Mouse (Mus musculus) hindbrain, embryonic 13.5 days (tissue): ENCODE measurements around the gene Cyb5d1. TPM values are rescaled to one million over a fixed set of nuclear protein-coding genes. Genes with fewer than 3 reads are reported as not detected.
"Not testable (repeated sequence)": the region's sequence is repeated elsewhere in the genome, so short reads cannot be mapped to it uniquely, and the experiment has no call there.

Experiments
- ATAC-seq: fragments of 200-750 bp; cut with Nextera tagmentation; 2 replicates; pipeline ENCODE4 v1.8.0; 2017; ENCODE audit warnings: moderate TSS enrichment; ENCODE audit not compliant: low FRiP score
- H3K27ac ChIP-seq: fragments of 300-500 bp; sonication (generic); 2 replicates; pipeline ENCODE4 v1.5.1; 2015; ENCODE audit warnings: inconsistent platforms, mild to moderate bottlenecking, moderate library complexity
- H3K27me3 ChIP-seq: fragments of 300-500 bp; sonication (generic); 2 replicates; pipeline ENCODE4 v1.6.1; 2015; ENCODE audit warnings: mild to moderate bottlenecking, inconsistent platforms
- H3K36me3 ChIP-seq: fragments of 300-500 bp; sonication (generic); 2 replicates; pipeline ENCODE4 v1.6.1; 2015; ENCODE audit warnings: mild to moderate bottlenecking, inconsistent platforms
- H3K4me1 ChIP-seq: fragments of 300-500 bp; sonication (generic); replicated peaks from 2 replicates; pipeline ENCODE4 v1.6.1; 2015; ENCODE audit warnings: inconsistent platforms
- H3K4me2 ChIP-seq: fragments of 300-500 bp; sonication (generic); 2 replicates; pipeline ENCODE4 v1.6.1; 2015; ENCODE audit warnings: inconsistent platforms, mild to moderate bottlenecking, moderate library complexity
- H3K4me3 ChIP-seq: fragments of 300-500 bp; sonication (generic); 2 replicates; pipeline ENCODE4 v1.5.1; 2015; ENCODE audit warnings: mild to moderate bottlenecking, inconsistent platforms
- H3K9ac ChIP-seq: fragments of 300-500 bp; sonication (generic); 2 replicates; pipeline ENCODE4 v1.6.1; 2015; ENCODE audit warnings: mild to moderate bottlenecking, inconsistent platforms
- H3K9me3 ChIP-seq: fragments of 300-500 bp; sonication (generic); 2 replicates; pipeline ENCODE4 v1.6.1; 2016; ENCODE audit warnings: inconsistent platforms
- WGBS: fragments of 180-500 bp; shearing (Covaris S2); methylation state at CpG from one replicate; pipeline ENCODE4 v1.1.7; 2015; 5-methylcytosine and 5-hydroxymethylcytosine counted together
- polyA plus RNA-seq: library from polyadenylated mRNA; unstranded; fragments of >200 nt; fragmentation: Nextera tagmentation; extraction: Ambion mirVana; gene quantifications from 2 replicates; pipeline ENCODE4 v1.2.1, GENCODE M21; 2015

Gene Cyb5d1
- polyA plus RNA-seq, 1 experiment from 2014 or later, result 35.5 TPM

DNA sequence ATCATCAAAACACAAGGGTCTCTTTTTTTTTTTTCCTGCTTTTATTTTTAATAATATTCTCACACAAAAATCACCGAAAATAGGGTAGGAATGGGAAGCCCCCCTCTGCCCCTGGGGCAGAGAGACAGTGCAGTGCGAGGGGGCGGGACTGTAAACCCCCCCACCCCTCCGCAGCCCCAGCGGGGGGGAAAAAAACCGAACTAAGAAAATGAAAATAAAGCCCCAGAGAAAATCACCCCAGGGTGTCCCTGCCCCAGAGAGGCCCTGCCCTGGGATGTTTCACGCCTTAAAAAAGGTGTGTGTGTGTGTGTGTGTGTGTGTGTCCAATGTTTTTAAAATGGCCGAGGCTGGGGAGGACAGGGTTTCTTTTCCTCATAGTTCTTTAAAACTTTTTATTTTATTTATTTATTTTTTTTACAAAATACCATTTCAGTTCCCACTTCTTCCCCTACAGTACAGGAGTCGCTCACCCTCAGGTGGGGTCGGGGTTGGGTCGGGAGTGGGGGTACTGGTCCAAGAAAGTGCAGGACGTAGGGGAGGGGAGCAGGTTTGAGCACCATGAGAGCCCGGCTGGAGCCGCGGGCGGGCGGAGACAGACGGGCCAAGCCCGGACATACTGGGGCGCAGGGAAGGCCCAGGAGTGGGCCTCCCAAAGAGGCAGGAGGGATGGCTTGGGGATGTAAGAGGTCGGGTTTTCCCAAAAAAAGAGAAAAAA, 3.2 kb upstream of the Cyb5d1 start:
- no peak overlapping the region for H3K4me3 ChIP-seq
- peak overlapping the region; percentile 67; the same call in 1 of the 2 replicates for H3K27ac ChIP-seq
- no peaks in the 10 kb centered on the region for H3K9me3 ChIP-seq
- H3K27me3 ChIP-seq, result peaks cover 27% of the 10 kb centered on the region
- ATAC-seq, result no peak
- H3K4me2 ChIP-seq, result peak overlapping the region; percentile 80
- peaks cover 59% of the 10 kb centered on the region for H3K36me3 ChIP-seq
- 0 out of 2 replicates have a peak overlapping the region, but pooled peaks have one; percentile 87 for H3K9ac ChIP-seq
- WGBS, result 18% methylated on average over 21 of the region's 21 CpGs
- peaks cover 42% of the 10 kb centered on the region for H3K4me1 ChIP-seq

- H3K27ac ChIP-seq, result peak within 1 kb of the TSS; percentile 98
Observed at GRCm38 (mm10) chr11:69398059-69398458, 2.6 kb upstream of the Cyb5d1 start, which contains the start of gene Tmem88. TSS of gene Tmem88 (minus strand) at chr11:69398234.

DNA sequence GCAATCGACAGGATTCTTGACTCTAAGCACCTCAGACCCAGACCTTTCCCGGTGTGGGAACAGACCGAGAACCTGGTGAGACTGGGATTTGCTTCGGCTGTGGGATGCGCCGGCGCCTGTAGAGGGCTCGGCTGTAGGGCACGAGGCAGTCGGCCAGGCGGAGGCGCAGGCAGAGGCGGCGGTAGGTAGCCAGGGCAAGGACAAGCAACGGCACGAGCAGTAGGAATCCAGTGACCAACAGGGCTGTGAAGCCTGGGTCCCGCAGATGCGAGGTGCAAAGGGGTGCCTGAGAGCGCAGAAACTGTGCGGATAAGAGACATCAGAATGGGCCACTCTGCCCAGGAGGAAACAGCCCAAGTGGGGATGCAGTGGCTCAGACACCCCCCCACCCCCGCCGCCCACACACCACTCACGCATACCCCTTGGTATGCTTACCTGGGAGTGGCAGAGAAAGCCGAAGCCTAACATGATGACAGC, 2.2 kb upstream of the Cyb5d1 start:
- peak overlapping the region; percentile 87 for H3K9ac ChIP-seq
- WGBS, result 12% methylated on average over 24 of the region's 24 CpGs
- H3K4me3 ChIP-seq, result peak overlapping the region; percentile 66
- H3K36me3 ChIP-seq, result peaks cover 48% of the 10 kb centered on the region
- H3K4me2 ChIP-seq, result peak overlapping the region; percentile 80
- H3K4me1 ChIP-seq, result peaks cover 42% of the 10 kb centered on the region
- H3K27me3 ChIP-seq, result peaks cover 27% of the 10 kb centered on the region
- peak overlapping the region; percentile 67 for H3K27ac ChIP-seq
- no peak for ATAC-seq
- no peaks in the 10 kb centered on the region for H3K9me3 ChIP-seq

More at GRCm38 (mm10) chr11:69398059-69398458, 2.6 kb upstream of the Cyb5d1 start, which contains the start of gene Tmem88:
- Histone ChIP-seq H3K9ac (peak within 1 kb of the TSS; percentile 87), H3K36me3 (peaks cover 53% of the 10 kb centered on the region), H3K27me3 (peaks cover 27% of the 10 kb centered on the region), H3K4me1 (peaks cover 42% of the 10 kb centered on the region), H3K4me3 (peak within 1 kb of the TSS; percentile 66), H3K9me3 (no peaks in the 10 kb centered on the region), H3K4me2 (peak within 1 kb of the TSS; percentile 80)
- ATAC-seq, result no peak
- 5% methylated on average over 16 of the region's 16 CpGs for WGBS

DNA sequence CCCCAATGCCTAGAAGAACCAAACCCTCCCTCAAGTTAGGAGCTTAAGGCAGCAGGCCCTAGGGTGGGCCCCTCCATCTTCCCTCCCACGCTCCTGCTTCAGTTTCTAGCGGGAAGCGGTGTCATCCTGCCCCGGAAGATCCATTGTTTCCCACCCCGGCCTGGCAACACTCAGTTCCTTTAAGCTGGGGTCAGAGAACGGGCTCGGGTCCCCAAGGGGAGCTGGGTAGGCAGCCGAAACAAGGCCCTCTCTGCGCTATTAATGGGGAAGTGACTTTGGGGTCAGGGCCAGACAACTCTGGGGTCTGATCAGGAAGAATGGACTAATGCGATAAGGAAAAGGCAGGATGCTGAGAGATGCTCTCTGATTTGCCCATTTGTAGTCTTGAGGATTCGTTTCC, 1.3 kb upstream of the Cyb5d1 start:
- WGBS, result 22% methylated on average over 11 of the region's 11 CpGs
- Histone ChIP-seq H3K27ac (peak overlapping the region; percentile 98), H3K4me2 (peak overlapping the region; percentile 80), H3K9ac (peak overlapping the region; percentile 87), H3K9me3 (no peaks in the 10 kb centered on the region), H3K4me1 (peaks cover 42% of the 10 kb centered on the region), H3K4me3 (peak overlapping the region; percentile 66), H3K27me3 (peaks cover 27% of the 10 kb centered on the region), H3K36me3 (peaks cover 40% of the 10 kb centered on the region)
- ATAC-seq, result no peak

DNA sequence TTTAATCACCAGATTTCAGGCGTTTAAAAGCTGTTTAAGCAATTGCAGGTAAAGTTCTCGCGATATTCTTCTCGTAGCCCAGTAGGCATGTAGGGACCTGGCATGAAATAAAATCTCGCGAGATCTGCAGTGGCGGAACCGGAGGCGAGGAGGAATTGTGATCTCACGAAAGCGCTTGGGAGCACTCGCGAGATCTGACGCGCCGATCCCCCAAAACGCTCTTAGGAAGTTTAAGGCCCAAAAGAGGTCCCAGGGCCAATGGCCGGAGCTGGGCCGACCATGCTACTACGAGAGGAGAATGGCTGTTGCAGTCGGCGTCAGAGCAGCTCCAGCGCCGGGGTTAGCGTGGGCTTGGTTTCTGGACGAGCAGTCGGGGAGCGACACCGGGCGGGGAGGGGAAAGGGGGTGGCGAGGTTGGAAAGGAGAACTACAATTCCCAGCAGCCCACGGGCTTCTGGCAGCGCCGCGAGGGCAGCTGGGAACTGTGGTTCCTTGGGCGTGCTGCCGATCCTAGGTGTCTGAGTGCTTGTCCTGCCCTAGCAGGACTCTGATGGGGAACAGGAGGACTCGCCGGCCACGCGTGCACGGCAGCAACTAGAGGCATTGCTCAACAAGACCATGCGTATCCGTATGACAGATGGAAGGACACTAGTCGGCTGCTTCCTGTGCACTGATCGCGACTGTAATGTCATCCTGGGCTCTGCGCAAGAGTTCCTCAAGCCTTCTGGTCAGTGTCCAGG, 373 bp upstream of the Cyb5d1 start:
- WGBS, result under 1% methylated on average over 48 of the region's 48 CpGs
- Histone ChIP-seq H3K4me3 (peak overlapping the region; percentile 66), H3K36me3 (peaks cover 31% of the 10 kb centered on the region), H3K27me3 (peaks cover 23% of the 10 kb centered on the region), H3K9me3 (no peaks in the 10 kb centered on the region), H3K9ac (peak overlapping the region; percentile 87), H3K27ac (peak overlapping the region; percentile 98), H3K4me2 (peak overlapping the region; percentile 80), H3K4me1 (peaks cover 38% of the 10 kb centered on the region)
- ATAC-seq, result peak; percentile 90

DNA sequence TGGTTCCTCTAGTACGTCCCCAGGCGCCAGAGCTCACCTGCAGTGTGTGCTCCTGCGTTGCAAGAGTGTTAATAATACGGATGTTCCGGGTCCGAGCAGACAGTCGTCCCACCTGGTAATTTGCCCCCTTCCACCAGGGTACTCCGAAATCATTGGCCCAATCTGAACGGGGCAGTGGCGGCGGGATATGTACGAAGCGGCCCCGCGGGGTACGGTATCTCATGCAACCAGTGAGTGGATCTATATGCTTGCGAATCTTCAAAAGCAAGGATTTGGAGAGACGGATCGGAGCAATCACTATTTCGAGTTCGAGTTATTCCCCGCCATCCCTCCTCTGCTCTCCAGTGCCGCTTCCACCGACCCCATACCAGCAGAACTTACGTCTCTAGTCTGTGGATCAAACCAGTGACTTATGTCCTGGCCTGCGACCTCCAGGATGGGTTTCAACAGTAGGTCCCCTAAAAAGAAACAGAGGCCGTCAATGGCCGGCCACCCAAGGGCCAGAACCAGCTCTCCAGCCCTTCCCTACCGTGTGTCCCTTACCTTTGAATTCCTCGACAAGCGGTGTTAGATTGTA, 752 bp downstream of the Cyb5d1 start:
- Histone ChIP-seq H3K27me3 (peaks cover 12% of the 10 kb centered on the region), H3K4me3 (peak overlapping the region; percentile 66), H3K9ac (peak overlapping the region; percentile 87), H3K4me1 (peaks cover 38% of the 10 kb centered on the region), H3K4me2 (peak overlapping the region; percentile 80), H3K36me3 (peaks cover 20% of the 10 kb centered on the region), H3K27ac (peak overlapping the region; percentile 98)
- 3% methylated on average over 31 of the region's 31 CpGs for WGBS
- ATAC-seq, result peak; percentile 21; the same call in 1 of the 2 replicates
- not testable (repeated sequence) for H3K9me3 ChIP-seq

- H3K27ac ChIP-seq, result no peak overlapping the region
- no peak overlapping the region for H3K4me3 ChIP-seq
- WGBS, result 54% methylated on average over 10 of the region's 10 CpGs
- no peaks in the 10 kb centered on the region; the same call in 1 of the 2 replicates for H3K36me3 ChIP-seq
- no peaks in the 10 kb centered on the region for H3K9me3 ChIP-seq
- peaks cover 12% of the 10 kb centered on the region for H3K4me1 ChIP-seq
- H3K9ac ChIP-seq, result no peak overlapping the region
- H3K27me3 ChIP-seq, result no peaks in the 10 kb centered on the region
- 0 out of 2 replicates have a peak, but pooled peaks have one; percentile 14 for ATAC-seq
- no peak overlapping the region for H3K4me2 ChIP-seq
Observed at GRCm38 (mm10) chr11:69390400-69391034, 4.9 kb downstream of the Cyb5d1 start.

DNA sequence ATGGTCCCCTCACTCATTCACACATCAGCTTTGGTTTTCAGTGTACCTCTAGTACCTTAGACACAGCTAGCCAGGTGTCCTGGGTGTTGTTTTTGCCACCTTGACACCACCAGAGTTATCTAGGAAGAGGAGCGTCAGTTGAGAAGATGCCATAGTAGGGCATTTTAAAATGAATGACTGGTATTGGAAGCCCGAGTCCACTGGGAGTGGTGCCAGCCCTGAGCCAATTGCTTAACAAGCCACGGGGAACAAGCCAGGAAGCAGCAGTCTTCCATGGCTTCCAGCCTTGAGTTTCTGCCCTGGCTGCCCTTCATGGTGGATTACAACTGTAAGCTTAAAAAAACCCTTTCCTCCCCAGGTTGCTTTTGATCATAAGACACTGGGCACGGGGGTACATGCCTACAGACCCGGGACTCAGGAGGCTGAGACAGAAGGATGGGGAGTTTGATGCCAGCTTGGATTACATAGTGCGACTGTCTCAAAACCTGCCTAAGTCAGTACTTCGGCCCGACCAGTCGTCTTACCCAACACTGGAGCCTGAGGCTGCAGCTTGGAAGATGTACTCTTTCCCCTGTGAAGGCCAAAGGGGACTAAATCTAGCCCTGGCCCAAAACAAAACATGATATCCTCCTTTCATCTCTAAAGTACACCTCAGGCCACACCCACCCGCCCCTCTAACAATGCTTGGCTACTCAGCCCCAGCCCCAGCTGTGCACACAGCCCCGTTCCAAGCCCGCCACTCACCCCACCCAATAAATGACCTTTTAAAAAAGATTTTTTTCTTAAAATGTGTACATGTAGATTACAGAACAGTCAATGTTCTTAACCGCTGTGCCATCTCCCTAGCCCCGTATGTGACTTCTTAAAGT, 5.7 kb downstream of the Cyb5d1 start:
- Histone ChIP-seq H3K27ac (no peak overlapping the region), H3K9me3 (no peaks in the 10 kb centered on the region), H3K4me1 (peaks cover 12% of the 10 kb centered on the region), H3K4me2 (no peak overlapping the region), H3K27me3 (no peaks in the 10 kb centered on the region), H3K4me3 (no peak overlapping the region), H3K9ac (no peak overlapping the region), H3K36me3 (no peaks in the 10 kb centered on the region; the same call in 1 of the 2 replicates)
- 0 out of 2 replicates have a peak, but pooled peaks have one; percentile 15 for ATAC-seq
- WGBS, result 64% methylated on average over 14 of the region's 14 CpGs

- H3K4me2 ChIP-seq, result no peak overlapping the region
Observed at GRCm38 (mm10) chr11:69388680-69389079, 6.8 kb downstream of the Cyb5d1 start.

GRCm38 (mm10) chr11:69386758-69387157, 8.7 kb downstream of the Cyb5d1 start:
- H3K36me3 ChIP-seq, result no peaks in the 10 kb centered on the region; the same call in 1 of the 2 replicates
- peaks cover 6% of the 10 kb centered on the region; the same call in 1 of the 2 replicates for H3K4me1 ChIP-seq
- H3K9me3 ChIP-seq, result no peaks in the 10 kb centered on the region
- no peak for ATAC-seq
- no peak overlapping the region for H3K9ac ChIP-seq
- no peaks in the 10 kb centered on the region for H3K27me3 ChIP-seq
- H3K4me3 ChIP-seq, result no peak overlapping the region
- H3K4me2 ChIP-seq, result no peak overlapping the region
- no peak overlapping the region for H3K27ac ChIP-seq
- 83% methylated on average over 7 of the region's 7 CpGs for WGBS

More at GRCm38 (mm10) chr11:69388680-69389079, 6.8 kb downstream of the Cyb5d1 start:
- no peaks in the 10 kb centered on the region for H3K27me3 ChIP-seq
- no peak overlapping the region for H3K9ac ChIP-seq
- no peaks in the 10 kb centered on the region; the same call in 1 of the 2 replicates for H3K36me3 ChIP-seq
- 97% methylated on average over 4 of the region's 4 CpGs for WGBS
- no peak for ATAC-seq
- H3K4me1 ChIP-seq, result peaks cover 6% of the 10 kb centered on the region; the same call in 1 of the 2 replicates
- no peak overlapping the region for H3K4me3 ChIP-seq
- no peaks in the 10 kb centered on the region for H3K9me3 ChIP-seq
- H3K27ac ChIP-seq, result no peak overlapping the region

DNA sequence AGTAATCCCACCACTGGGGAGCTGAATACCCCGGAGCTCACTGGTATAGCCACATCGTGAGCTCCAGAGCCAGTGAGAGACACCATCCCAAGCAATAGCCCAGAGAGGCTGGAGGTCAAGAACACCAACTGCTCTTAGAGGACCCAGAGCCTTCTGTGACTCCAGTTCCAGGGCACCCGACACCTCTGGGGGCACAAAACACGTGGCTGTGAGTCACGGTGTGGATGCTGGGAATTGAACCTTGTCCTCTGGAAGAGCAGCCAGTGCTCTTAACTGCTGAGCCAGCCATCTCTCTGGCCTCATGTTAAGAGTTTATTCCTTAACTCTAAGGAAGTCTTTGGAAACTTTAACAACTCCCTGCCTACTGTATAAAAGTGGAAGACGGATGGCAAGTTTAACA, 10.5 kb downstream of the Cyb5d1 start:
- Histone ChIP-seq H3K4me2 (no peak overlapping the region), H3K9me3 (no peaks in the 10 kb centered on the region), H3K36me3 (no peaks in the 10 kb centered on the region), H3K27me3 (no peaks in the 10 kb centered on the region), H3K27ac (no peak overlapping the region), H3K9ac (0 out of 2 replicates have a peak overlapping the region, but pooled peaks have one; percentile 1), H3K4me1 (peaks cover 5% of the 10 kb centered on the region; the same call in 1 of the 2 replicates), H3K4me3 (no peak overlapping the region)
- WGBS, result 82% methylated on average over 6 of the region's 6 CpGs
- ATAC-seq, result no peak
